Mouse (Mus musculus) MEL-GATA-1-ER (cell line): Measurements from ENCODE around the gene Unc45b.

Experiments
- DNase-seq: peaks from one replicate; pipeline ENCODE4 v3.0.0-alpha.2; 2012; ENCODE audit warnings: low read depth; ENCODE audit errors: extremely low read depth

Unc45b gene

GRCm38 (mm10) chr11:82910250-82910649 lies at the start of gene Unc45b:
Unc45b (plus strand) TSS chr11:82910550.
- DNase-seq, result no peak

- no peak for DNase-seq
Observed at GRCm38 (mm10) chr11:82860759-82861158, 49.6 kb upstream of the Unc45b start.

- no peak for DNase-seq
Observed at GRCm38 (mm10) chr11:82861558-82861957, 48.8 kb upstream of the Unc45b start.

- DNase-seq, result no peak
Observed at GRCm38 (mm10) chr11:82862638-82863037, 47.7 kb upstream of the Unc45b start.

- no peak for DNase-seq
Observed at GRCm38 (mm10) chr11:82863059-82863458, 47.3 kb upstream of the Unc45b start.

GRCm38 (mm10) chr11:82863488-82863931 lies 46.8 kb upstream of the Unc45b start:
- no peak for DNase-seq

- DNase-seq, result no peak
Observed at GRCm38 (mm10) chr11:82865957-82866356, 44.4 kb upstream of the Unc45b start.

- DNase-seq, result no peak
Observed at GRCm38 (mm10) chr11:82866850-82867564, 43.3 kb upstream of the Unc45b start.

GRCm38 (mm10) chr11:82867956-82868355 lies 42.4 kb upstream of the Unc45b start:
- no peak for DNase-seq

GRCm38 (mm10) chr11:82869506-82870172 lies 40.7 kb upstream of the Unc45b start:
- DNase-seq, result no peak

GRCm38 (mm10) chr11:82870173-82871030 lies 39.9 kb upstream of the Unc45b start:
- peak; percentile 57 for DNase-seq

- DNase-seq, result peak; percentile 71
Observed at GRCm38 (mm10) chr11:82871031-82871446, 39.3 kb upstream of the Unc45b start, which contains the start of gene Rffl. Rffl (minus strand) TSS chr11:82871210.

- peak; percentile 73 for DNase-seq
Observed at GRCm38 (mm10) chr11:82874924-82875323, 35.4 kb upstream of the Unc45b start.

- DNase-seq, result no peak
Observed at GRCm38 (mm10) chr11:82875631-82876030, 34.7 kb upstream of the Unc45b start.

- DNase-seq, result no peak
Observed at GRCm38 (mm10) chr11:82877726-82878344, 32.5 kb upstream of the Unc45b start.

- no peak for DNase-seq
Observed at GRCm38 (mm10) chr11:82883180-82883579, 27.2 kb upstream of the Unc45b start.

GRCm38 (mm10) chr11:82886559-82886958 lies 23.8 kb upstream of the Unc45b start:
- DNase-seq, result no peak

- DNase-seq, result no peak
Observed at GRCm38 (mm10) chr11:82888491-82888946, 21.8 kb upstream of the Unc45b start.

- DNase-seq, result peak; percentile 47
Observed at GRCm38 (mm10) chr11:82889524-82890341, 20.6 kb upstream of the Unc45b start.

- DNase-seq, result peak; percentile 77
Observed at GRCm38 (mm10) chr11:82890342-82890762, 20.0 kb upstream of the Unc45b start, which contains the start of gene Rad51d. Rad51d (minus strand) TSS chr11:82890614.
